Mouse (Mus musculus): ENCODE measurements around the gene Scn10a. TPM values are rescaled to one million over a fixed set of nuclear protein-coding genes. Genes with fewer than 3 reads are reported as not detected.
A peak's percentile ranks its signal among the peaks of the same experiment; 100 is the strongest.

Gene Scn10a
- total RNA-seq, 1 experiment, result 0.04 TPM

- no peaks in the 10 kb centered on the region for H3K4me1 ChIP-seq (ENCODE audit: control insufficient read depth in 2 of 2, insufficient read depth in 2 of 2, low read length in 2 of 2, poor library complexity in 1 of 2)
- in situ Hi-C loops (cut with MboI; ENCODE audit: low sequenced_read_pairs in 2 of 2, unreplicated experiment in 2 of 2), result no loop called here
- no peaks in the 10 kb centered on the region for H3K36me3 ChIP-seq (ENCODE audit: control insufficient read depth, insufficient read depth, low read length, poor library complexity, severe bottlenecking)
- no peak for DNase-seq (ENCODE audit: low read depth, low spot score)
- no peak overlapping the region for H3K9ac ChIP-seq (ENCODE audit: insufficient read depth, low read depth, low read length, poor library complexity, severe bottlenecking)
- H3K27ac ChIP-seq (ENCODE audit: insufficient read depth, low read depth, low read length, poor library complexity, severe bottlenecking), result no peak overlapping the region
- H3K4me3 ChIP-seq (ENCODE audit: insufficient read depth in 1 of 2, low read depth in 1 of 2, low read length in 2 of 2, poor library complexity in 1 of 2, severe bottlenecking in 1 of 2), result no peak overlapping the region
- TF ChIP-seq ZNF384 (IDR thresholded peaks at IDR 0.05; ENCODE audit: low read depth, low read length), result no peak
- H3K9me3 ChIP-seq (ENCODE audit: control insufficient read depth, insufficient read depth, low read depth, low read length), result no peaks in the 10 kb centered on the region
These were observed 108.5 kb downstream of the Scn10a start for GRCm38 (mm10) chr9:119610563-119611166.

- no peak overlapping the region for H3K27ac ChIP-seq (ENCODE audit: insufficient read depth, low read depth, low read length, poor library complexity, severe bottlenecking)
- H3K9ac ChIP-seq (ENCODE audit: insufficient read depth, low read depth, low read length, poor library complexity, severe bottlenecking), result no peak overlapping the region
- H3K36me3 ChIP-seq (ENCODE audit: control insufficient read depth, insufficient read depth, low read length, poor library complexity, severe bottlenecking), result no peaks in the 10 kb centered on the region
- no peaks in the 10 kb centered on the region for H3K4me1 ChIP-seq (ENCODE audit: control insufficient read depth in 2 of 2, insufficient read depth in 2 of 2, low read length in 2 of 2, poor library complexity in 1 of 2)
- in situ Hi-C loops (cut with MboI; ENCODE audit: low sequenced_read_pairs in 2 of 2, unreplicated experiment in 2 of 2), result no loop called here
- H3K4me3 ChIP-seq (ENCODE audit: insufficient read depth in 1 of 2, low read depth in 1 of 2, low read length in 2 of 2, poor library complexity in 1 of 2, severe bottlenecking in 1 of 2), result no peak overlapping the region
- TF ChIP-seq ZC3H11A (IDR thresholded peaks at IDR 0.05; ENCODE audit: borderline replicate concordance, low read depth, low read length) (no peak), MAFK (IDR thresholded peaks at IDR 0.05; ENCODE audit: insufficient read depth, low read depth, low read length) (peak; percentile 98), HCFC1 (IDR thresholded peaks at IDR 0.05; ENCODE audit: borderline replicate concordance, insufficient read depth, low read length) (no peak), CHD2 (IDR thresholded peaks at IDR 0.05; ENCODE audit: low read depth, low read length) (no peak), ZNF384 (IDR thresholded peaks at IDR 0.05; ENCODE audit: low read depth, low read length) (no peak)
- no peaks in the 10 kb centered on the region for H3K9me3 ChIP-seq (ENCODE audit: control insufficient read depth, insufficient read depth, low read depth, low read length)
- DNase-seq (ENCODE audit: low read depth, low spot score), result no peak
These were observed 112.2 kb downstream of the Scn10a start for GRCm38 (mm10) chr9:119606906-119607305.

DNA sequence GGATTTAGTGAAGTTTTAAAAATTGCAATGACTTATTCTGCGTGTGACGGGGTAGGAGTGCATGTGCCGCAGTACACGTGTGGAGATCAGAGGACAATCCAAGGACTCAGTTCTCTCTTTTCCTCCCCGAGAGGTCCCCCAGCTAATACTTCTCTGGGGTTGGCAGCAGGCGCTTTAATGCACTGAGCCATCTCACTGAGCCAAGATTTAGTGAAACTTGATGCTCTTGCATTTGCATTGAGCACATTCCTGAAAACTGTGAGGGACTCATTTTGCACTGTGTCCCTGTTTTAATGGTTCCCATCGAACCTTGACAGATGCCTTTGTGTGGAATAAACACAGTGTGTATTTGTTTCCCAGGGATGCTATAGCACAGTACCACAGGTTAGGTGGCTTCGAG, 114.5 kb downstream of the Scn10a start:
- no peak overlapping the region for H3K27ac ChIP-seq (ENCODE audit: insufficient read depth, low read depth, low read length, poor library complexity, severe bottlenecking)
- no peaks in the 10 kb centered on the region for H3K9me3 ChIP-seq (ENCODE audit: control insufficient read depth, insufficient read depth, low read depth, low read length)
- H3K9ac ChIP-seq (ENCODE audit: insufficient read depth, low read depth, low read length, poor library complexity, severe bottlenecking), result no peak overlapping the region
- no peaks in the 10 kb centered on the region for H3K36me3 ChIP-seq (ENCODE audit: control insufficient read depth, insufficient read depth, low read length, poor library complexity, severe bottlenecking)
- in situ Hi-C loops (cut with MboI; ENCODE audit: low sequenced_read_pairs in 2 of 2, unreplicated experiment in 2 of 2), result no loop called here
- H3K4me1 ChIP-seq (ENCODE audit: control insufficient read depth in 2 of 2, insufficient read depth in 2 of 2, low read length in 2 of 2, poor library complexity in 1 of 2), result no peaks in the 10 kb centered on the region
- no peak for TF ChIP-seq MAFK (IDR thresholded peaks at IDR 0.05; ENCODE audit: insufficient read depth, low read depth, low read length)
- TF ChIP-seq CHD2 (IDR thresholded peaks at IDR 0.05; ENCODE audit: low read depth, low read length), result no peak
- no peak for TF ChIP-seq ZNF384 (IDR thresholded peaks at IDR 0.05; ENCODE audit: low read depth, low read length)
- TF ChIP-seq HCFC1 (IDR thresholded peaks at IDR 0.05; ENCODE audit: borderline replicate concordance, insufficient read depth, low read length), result no peak
- no peak for TF ChIP-seq ZC3H11A (IDR thresholded peaks at IDR 0.05; ENCODE audit: borderline replicate concordance, low read depth, low read length)
- no peak for DNase-seq (ENCODE audit: low read depth, low spot score)
- no peak overlapping the region for H3K4me3 ChIP-seq (ENCODE audit: insufficient read depth in 1 of 2, low read depth in 1 of 2, low read length in 2 of 2, poor library complexity in 1 of 2, severe bottlenecking in 1 of 2)

DNA sequence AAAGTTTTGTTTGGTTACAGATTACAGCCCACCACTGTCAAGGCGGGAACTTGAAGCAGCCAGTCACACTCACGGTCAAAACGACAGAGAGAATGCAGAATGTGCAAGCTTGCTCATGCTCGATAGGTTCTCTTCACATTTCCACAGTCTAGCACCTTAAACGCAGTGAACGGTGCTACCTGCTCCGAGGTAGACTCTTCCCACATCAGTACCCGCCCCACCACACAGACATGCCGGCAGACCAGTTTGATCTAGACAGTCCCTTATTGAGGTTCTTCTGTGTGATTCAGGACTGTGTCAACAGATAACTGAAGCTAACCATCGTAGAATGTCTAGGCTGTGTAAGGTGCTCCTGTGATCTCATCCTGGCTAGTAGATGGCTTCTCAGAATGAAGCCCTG, 120.6 kb downstream of the Scn10a start:
- TF ChIP-seq ZC3H11A (IDR thresholded peaks at IDR 0.05; ENCODE audit: borderline replicate concordance, low read depth, low read length), result no peak
- TF ChIP-seq MAFK (IDR thresholded peaks at IDR 0.05; ENCODE audit: insufficient read depth, low read depth, low read length), result no peak
- no peak for TF ChIP-seq CHD2 (IDR thresholded peaks at IDR 0.05; ENCODE audit: low read depth, low read length)
- TF ChIP-seq ZNF384 (IDR thresholded peaks at IDR 0.05; ENCODE audit: low read depth, low read length), result no peak
- in situ Hi-C loops (cut with MboI; ENCODE audit: low sequenced_read_pairs in 2 of 2, unreplicated experiment in 2 of 2), result no loop called here
- H3K36me3 ChIP-seq (ENCODE audit: control insufficient read depth, insufficient read depth, low read length, poor library complexity, severe bottlenecking), result no peaks in the 10 kb centered on the region
- H3K4me3 ChIP-seq (ENCODE audit: insufficient read depth in 1 of 2, low read depth in 1 of 2, low read length in 2 of 2, poor library complexity in 1 of 2, severe bottlenecking in 1 of 2), result no peak overlapping the region
- H3K4me1 ChIP-seq (ENCODE audit: control insufficient read depth in 2 of 2, insufficient read depth in 2 of 2, low read length in 2 of 2, poor library complexity in 1 of 2), result 0 out of 4 replicates have a peak, but pooled peaks cover 0 to 2% of the 10 kb centered on the region in 2 experiments
- no peak overlapping the region for H3K9ac ChIP-seq (ENCODE audit: insufficient read depth, low read depth, low read length, poor library complexity, severe bottlenecking)
- no peak for DNase-seq (ENCODE audit: low read depth, low spot score)
- H3K9me3 ChIP-seq (ENCODE audit: control insufficient read depth, insufficient read depth, low read depth, low read length), result no peaks in the 10 kb centered on the region
- no peak overlapping the region for H3K27ac ChIP-seq (ENCODE audit: insufficient read depth, low read depth, low read length, poor library complexity, severe bottlenecking)

DNA sequence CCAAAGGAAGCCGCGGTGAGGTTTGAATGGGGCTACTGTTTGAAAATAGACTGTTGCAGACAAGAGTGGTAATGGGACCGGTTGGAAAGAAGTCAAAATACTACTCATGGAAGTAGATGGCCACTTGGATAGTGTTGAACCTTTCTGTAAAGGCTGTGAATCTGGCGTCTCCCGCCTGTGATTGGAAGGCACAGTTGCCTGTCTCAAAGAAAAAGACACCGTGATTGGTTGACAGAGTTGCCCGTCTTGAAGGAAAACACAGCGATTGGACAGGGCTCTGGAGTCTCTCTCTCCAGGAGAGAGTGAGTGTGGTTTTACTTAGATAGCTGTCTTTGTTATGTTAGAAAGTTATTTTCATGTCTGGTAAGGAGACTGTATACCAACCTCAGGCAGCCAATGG, 121.8 kb downstream of the Scn10a start:
- TF ChIP-seq HCFC1 (IDR thresholded peaks at IDR 0.05; ENCODE audit: borderline replicate concordance, insufficient read depth, low read length) (no peak), CHD2 (IDR thresholded peaks at IDR 0.05; ENCODE audit: low read depth, low read length) (peak; percentile 95), ZNF384 (IDR thresholded peaks at IDR 0.05; ENCODE audit: low read depth, low read length) (no peak)
- H3K9me3 ChIP-seq (ENCODE audit: control insufficient read depth, insufficient read depth, low read depth, low read length), result no peaks in the 10 kb centered on the region
- 0 out of 4 replicates have a peak, but pooled peaks cover 0 to 2% of the 10 kb centered on the region in 2 experiments for H3K4me1 ChIP-seq (ENCODE audit: control insufficient read depth in 2 of 2, insufficient read depth in 2 of 2, low read length in 2 of 2, poor library complexity in 1 of 2)
- in situ Hi-C loops (cut with MboI; ENCODE audit: low sequenced_read_pairs in 2 of 2, unreplicated experiment in 2 of 2), result no loop called here
- no peak overlapping the region for H3K9ac ChIP-seq (ENCODE audit: insufficient read depth, low read depth, low read length, poor library complexity, severe bottlenecking)
- H3K27ac ChIP-seq (ENCODE audit: insufficient read depth, low read depth, low read length, poor library complexity, severe bottlenecking), result no peak overlapping the region
- no peaks in the 10 kb centered on the region for H3K36me3 ChIP-seq (ENCODE audit: control insufficient read depth, insufficient read depth, low read length, poor library complexity, severe bottlenecking)
- H3K4me3 ChIP-seq (ENCODE audit: insufficient read depth in 1 of 2, low read depth in 1 of 2, low read length in 2 of 2, poor library complexity in 1 of 2, severe bottlenecking in 1 of 2), result no peak overlapping the region
- peak; percentile 61 for DNase-seq (ENCODE audit: low read depth, low spot score)

Data from ES-E14 (cell line).